Mouse (Mus musculus) small intestine, adult 2 months (tissue): ENCODE measurements at regions not wholly inside any gene's neighbourhood (a gene's known extent, or its start where the extent isn't known, plus 50 kb on each side); places are given as distances from the start of the nearest gene placed in this dataset.

Experiments used
- CTCF ChIP-seq: fragments of 200-500 bp; IDR thresholded peaks from 2 replicates; pipeline ENCODE4 v1.5.1; 2012; ENCODE audit warnings: low read depth, mild to moderate bottlenecking, control low read depth, inconsistent platforms, low read length, moderate library complexity, mixed read lengths; ENCODE audit not compliant: insufficient replicate concordance, insufficient read length; ENCODE audit errors: extremely low read depth
- POLR2A ChIP-seq: fragments of 200-500 bp; IDR thresholded peaks from 2 replicates; pipeline ENCODE4 v1.6.1; 2012; ENCODE audit warnings: low read depth, mild to moderate bottlenecking, control low read depth, inconsistent platforms, low read length, moderate library complexity

- TF ChIP-seq CTCF (no peak), POLR2A (no peak)
These were observed 103.4 kb downstream of the 1500009L16Rik start for GRCm38 (mm10) chr10:83826105-83826504.
